Mouse (Mus musculus) forebrain, embryonic 11.5 days (tissue): ENCODE measurements around the gene Col19a1. TPM values are rescaled to one million over a fixed set of nuclear protein-coding genes. Genes with fewer than 3 reads are reported as not detected.
A peak's percentile ranks its signal among the peaks of the same experiment; 100 is the strongest.

Experiments used
- ATAC-seq: fragments of 200-750 bp; cut with Nextera tagmentation; replicated peaks from 2 replicates; pipeline ENCODE4 v1.8.0; 2017; ENCODE audit warnings: moderate TSS enrichment; ENCODE audit not compliant: low FRiP score
- DNase-seq: peaks from one replicate; pipeline ENCODE4 v3.0.0-alpha.2; 2017; ENCODE audit warnings: low spot score
- H3K27ac ChIP-seq: fragments of 300-500 bp; sonication (generic); 2 replicates; pipeline ENCODE4 v1.5.1; 2014; ENCODE audit warnings: low read depth, low read length
- H3K27me3 ChIP-seq: fragments of 300-500 bp; sonication (generic); 2 replicates; pipeline ENCODE4 v1.6.1; 2014; ENCODE audit warnings: mild to moderate bottlenecking, low read length, mixed read lengths; ENCODE audit not compliant: control insufficient read depth, insufficient read depth
- H3K36me3 ChIP-seq: fragments of 300-500 bp; sonication (generic); 2 replicates; pipeline ENCODE4 v1.6.1; 2014; ENCODE audit warnings: mild to moderate bottlenecking, low read length, moderate library complexity, mixed read lengths; ENCODE audit not compliant: control insufficient read depth, insufficient read depth
- H3K4me1 ChIP-seq: fragments of 300-500 bp; sonication (generic); replicated peaks from 2 replicates; pipeline ENCODE4 v1.6.1; 2014; ENCODE audit warnings: low read length, mixed read lengths; ENCODE audit not compliant: control insufficient read depth, insufficient read depth
- H3K4me2 ChIP-seq: fragments of 300-500 bp; sonication (generic); 2 replicates; pipeline ENCODE4 v1.6.1; 2014; ENCODE audit warnings: low read depth, mild to moderate bottlenecking, low read length, moderate library complexity, mixed read lengths; ENCODE audit not compliant: severe bottlenecking
- H3K4me3 ChIP-seq: fragments of 300-500 bp; sonication (generic); 2 replicates; pipeline ENCODE4 v1.5.1; 2014; ENCODE audit warnings: low read depth, low read length
- H3K9ac ChIP-seq: fragments of 300-500 bp; sonication (generic); 2 replicates; pipeline ENCODE4 v1.6.1; 2014; ENCODE audit warnings: low read length
- H3K9me3 ChIP-seq: fragments of 300-500 bp; sonication (generic); 2 replicates; pipeline ENCODE4 v1.6.1; 2016; ENCODE audit warnings: low read length, mixed read lengths; ENCODE audit not compliant: control insufficient read depth
- WGBS: fragments of 180-500 bp; shearing (Covaris S2); extraction: QIAGEN DNeasy Blood & Tissue Kit; methylation state at CpG from one replicate; pipeline ENCODE4 v1.1.7; 2014; 5-methylcytosine and 5-hydroxymethylcytosine counted together
- polyA plus RNA-seq: library from polyadenylated mRNA; unstranded; fragments of >200 nt; fragmentation: Nextera tagmentation; extraction: Ambion mirVana; gene quantifications from 2 replicates; pipeline ENCODE4 v1.2.1, GENCODE M21; 2014

Col19a1 gene
- polyA plus RNA-seq, 1 experiment from 2014 or later: 0.29 TPM

DNA sequence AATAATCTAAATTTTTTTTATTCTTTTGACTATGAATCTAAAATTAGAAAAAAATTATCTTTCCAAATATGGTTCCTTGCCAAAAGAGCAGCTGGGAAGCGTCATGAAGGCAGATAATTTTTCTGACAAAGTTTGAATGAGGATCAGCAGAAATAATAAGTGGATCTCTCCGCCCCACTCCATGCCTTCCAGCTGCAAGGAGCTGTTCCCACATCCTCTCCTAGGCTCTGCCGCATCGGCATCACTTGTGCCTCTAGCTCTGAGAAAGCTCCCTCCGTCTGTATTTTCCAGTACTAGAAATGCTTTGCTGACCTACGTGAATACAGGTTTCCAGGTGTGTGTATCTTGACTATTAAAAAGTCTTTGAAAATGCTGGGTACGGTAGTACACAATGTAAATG, 135.1 kb downstream of the Col19a1 start:
- ATAC-seq: no peak
- Histone ChIP-seq H3K4me3 (no peak overlapping the region), H3K4me2 (no peak overlapping the region), H3K4me1 (no peaks in the 10 kb centered on the region), H3K36me3 (no peaks in the 10 kb centered on the region), H3K9me3 (no peaks in the 10 kb centered on the region), H3K9ac (no peak overlapping the region), H3K27me3 (no peaks in the 10 kb centered on the region), H3K27ac (no peak overlapping the region)
- DNase-seq: no peak
- 77% methylated on average over 7 of the region's 7 CpGs for WGBS

DNA sequence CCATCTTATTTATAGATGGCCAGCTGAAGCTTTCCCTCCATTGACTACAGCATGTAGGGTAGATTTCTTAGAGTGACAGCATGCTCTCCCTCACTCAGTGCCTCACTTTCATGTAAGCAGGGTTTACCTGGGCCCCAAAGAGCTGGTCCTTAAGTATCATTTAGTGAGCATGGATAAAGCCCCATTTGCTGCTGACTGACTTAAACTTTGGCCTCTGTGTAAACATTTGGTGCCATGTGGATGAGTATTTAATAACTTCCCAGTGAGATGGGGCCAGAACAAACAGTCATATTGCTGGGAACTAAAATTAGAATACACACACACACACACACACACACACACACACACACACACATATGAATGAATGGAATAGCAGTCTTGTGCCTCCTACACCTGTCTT, 149.8 kb downstream of the Col19a1 start:
- Histone ChIP-seq H3K4me3 (no peak overlapping the region), H3K9me3 (no peaks in the 10 kb centered on the region), H3K4me2 (no peak overlapping the region), H3K27ac (no peak overlapping the region), H3K27me3 (no peaks in the 10 kb centered on the region), H3K4me1 (no peaks in the 10 kb centered on the region), H3K36me3 (no peaks in the 10 kb centered on the region), H3K9ac (no peak overlapping the region)
- ATAC-seq (no peak), DNase-seq (no peak)

DNA sequence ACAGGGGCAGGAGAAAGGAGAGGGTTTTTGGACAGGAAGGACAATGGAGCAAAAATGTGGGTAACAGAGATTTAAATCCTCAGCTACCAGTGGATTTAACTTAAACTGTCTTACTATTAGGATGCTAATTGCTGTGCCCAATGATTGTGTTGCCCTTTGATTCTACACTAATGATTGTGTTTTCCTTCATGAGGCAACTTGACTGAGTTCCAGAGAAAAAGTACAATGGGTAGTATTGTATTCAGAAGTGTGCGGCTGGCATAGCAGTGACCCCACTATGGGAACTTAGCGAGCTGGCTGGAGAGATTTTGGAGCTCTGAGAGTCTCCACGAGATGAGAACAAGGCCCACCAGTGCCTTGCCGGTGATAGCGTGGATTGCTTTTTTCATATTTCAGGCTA, 159.0 kb downstream of the Col19a1 start:
- H3K36me3 ChIP-seq: no peaks in the 10 kb centered on the region
- H3K27me3 ChIP-seq: no peaks in the 10 kb centered on the region
- H3K9ac ChIP-seq: no peak overlapping the region
- WGBS: 87% methylated on average over 5 of the region's 5 CpGs
- H3K9me3 ChIP-seq: no peaks in the 10 kb centered on the region
- no peak overlapping the region for H3K27ac ChIP-seq
- no peaks in the 10 kb centered on the region for H3K4me1 ChIP-seq
- no peak for ATAC-seq
- DNase-seq: no peak
- H3K4me2 ChIP-seq: no peak overlapping the region
- no peak overlapping the region for H3K4me3 ChIP-seq

DNA sequence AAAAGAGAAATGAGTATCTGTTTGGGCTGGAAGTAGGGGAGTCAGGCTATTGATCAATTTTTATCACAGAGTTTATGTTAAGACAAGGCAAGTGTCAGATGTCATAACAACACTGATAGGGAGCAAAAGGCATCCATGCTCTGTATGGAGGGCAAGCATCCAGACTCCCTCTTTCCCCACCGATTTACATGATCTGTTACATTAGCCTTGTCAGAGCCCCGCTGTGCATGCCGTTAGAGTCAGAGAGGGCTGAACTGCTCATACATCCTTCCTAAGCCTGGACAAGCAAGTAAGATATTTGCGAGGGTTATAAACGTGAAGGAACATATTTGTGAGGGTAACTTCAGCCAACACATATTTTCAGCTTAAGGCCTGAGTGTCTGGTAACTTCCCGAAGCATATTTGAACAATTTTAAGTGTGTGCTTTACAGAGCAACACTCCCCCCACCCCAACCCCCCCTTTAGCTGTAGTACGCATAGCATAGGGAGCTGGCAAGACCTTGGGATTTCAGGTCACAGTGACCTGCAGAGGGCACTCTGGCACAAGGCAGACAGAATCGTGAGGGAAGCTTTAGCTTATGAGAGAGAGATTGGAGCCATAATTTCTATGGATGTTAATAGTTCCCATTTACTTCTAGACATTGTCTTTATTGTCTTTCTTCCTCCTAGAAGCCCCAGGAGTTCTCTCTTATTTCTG, 209.0 kb downstream of the Col19a1 start:
- Histone ChIP-seq H3K4me1 (no peaks in the 10 kb centered on the region), H3K4me2 (no peak overlapping the region), H3K4me3 (no peak overlapping the region), H3K9ac (no peak overlapping the region), H3K9me3 (no peaks in the 10 kb centered on the region), H3K27me3 (no peaks in the 10 kb centered on the region), H3K36me3 (no peaks in the 10 kb centered on the region), H3K27ac (no peak overlapping the region)
- DNase-seq: peak; percentile 56
- no peak for ATAC-seq
- 45% methylated on average over 8 of the region's 8 CpGs for WGBS

DNA sequence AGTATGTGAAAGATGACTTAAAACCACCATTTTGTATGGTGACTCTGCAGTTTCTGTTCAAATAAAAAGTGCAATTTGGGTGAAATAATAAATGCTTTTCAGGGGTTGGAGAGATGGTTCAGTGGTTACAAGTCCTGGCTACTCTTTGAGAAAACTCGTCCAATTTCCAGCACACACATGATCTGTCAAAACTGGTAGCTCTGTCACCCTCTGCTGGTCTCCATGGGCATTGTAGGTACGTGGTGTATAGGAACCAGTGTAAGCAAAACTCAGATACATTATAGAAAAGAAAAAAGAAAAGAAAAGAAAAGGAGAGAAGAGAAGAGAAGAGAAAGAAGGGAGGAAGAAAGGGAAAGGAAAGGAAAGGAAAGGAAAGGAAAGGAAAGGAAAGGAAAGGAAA, 212.4 kb downstream of the Col19a1 start:
- Histone ChIP-seq H3K36me3 (no peaks in the 10 kb centered on the region), H3K27ac (no peak overlapping the region), H3K4me3 (no peak overlapping the region), H3K27me3 (no peaks in the 10 kb centered on the region), H3K4me2 (no peak overlapping the region), H3K9me3 (no peaks in the 10 kb centered on the region), H3K9ac (no peak overlapping the region), H3K4me1 (no peaks in the 10 kb centered on the region)
- 21% methylated on average over 2 of the region's 2 CpGs for WGBS
- ATAC-seq (no peak), DNase-seq (no peak)

DNA sequence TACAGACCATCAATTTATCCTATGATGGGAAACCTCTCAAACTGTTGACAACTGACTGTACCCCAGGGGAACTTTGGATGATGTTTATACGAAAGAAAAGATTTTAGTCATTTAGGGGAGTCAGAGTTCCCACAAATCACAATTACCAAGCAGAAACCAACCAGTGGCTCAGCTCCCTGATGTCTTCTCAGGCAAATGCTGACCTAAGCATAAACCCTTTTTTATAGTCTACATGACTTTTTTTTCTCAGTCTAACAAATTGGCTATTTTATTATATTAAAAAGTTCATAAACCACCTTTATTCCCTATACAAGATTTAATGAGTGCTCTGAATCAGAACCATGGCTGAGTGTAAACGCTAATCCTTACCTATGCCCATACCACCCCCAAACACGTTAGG, 213.6 kb downstream of the Col19a1 start:
- 88% methylated on average over 3 of the region's 3 CpGs for WGBS
- Histone ChIP-seq H3K9me3 (no peaks in the 10 kb centered on the region), H3K4me3 (no peak overlapping the region)

DNA sequence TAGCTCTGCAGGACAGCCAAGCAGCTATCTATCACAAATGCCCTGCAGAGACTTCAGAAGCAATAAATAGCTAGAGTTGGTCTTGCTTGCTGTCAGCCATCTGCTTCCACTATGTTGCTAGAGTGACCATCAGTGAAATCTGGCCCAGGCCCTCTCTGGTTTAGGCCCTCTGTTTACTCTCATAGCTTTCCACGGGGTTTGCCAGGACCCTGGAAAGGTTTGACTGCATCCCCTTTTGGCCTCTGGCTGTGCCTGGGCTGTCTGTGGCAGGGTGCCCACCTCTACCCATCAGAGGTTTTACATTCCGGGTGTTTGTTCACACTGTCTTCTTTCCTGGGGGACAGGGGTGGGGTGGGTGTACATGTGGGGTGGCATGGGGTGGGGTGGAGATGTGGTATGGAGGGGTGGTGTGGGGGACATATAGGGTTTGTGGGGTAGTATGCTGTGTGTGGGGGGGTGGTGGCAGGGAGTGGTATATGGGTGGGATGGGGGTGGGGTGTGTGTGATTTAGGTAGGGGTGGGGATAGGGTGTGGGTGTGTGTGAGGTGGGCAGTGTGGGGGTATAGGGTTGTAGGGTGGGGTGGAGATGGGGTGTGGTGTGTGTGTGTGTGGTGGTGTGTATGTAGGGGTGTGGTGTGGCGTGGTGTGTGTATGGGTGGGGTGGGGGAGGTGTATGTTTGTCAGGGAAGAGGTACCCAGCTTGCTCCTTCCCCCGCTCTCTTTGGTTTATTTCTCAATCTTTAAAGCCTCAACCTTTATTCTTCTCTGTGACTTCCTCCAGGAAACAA, 214.6 kb downstream of the Col19a1 start:
- WGBS: 91% methylated on average over 4 of the region's 4 CpGs
- no peak overlapping the region for H3K4me2 ChIP-seq
- no peaks in the 10 kb centered on the region for H3K27me3 ChIP-seq
- H3K9me3 ChIP-seq: no peaks in the 10 kb centered on the region
- H3K9ac ChIP-seq: no peak overlapping the region
- ATAC-seq (0 out of 2 replicates have a peak, but pooled peaks have one; percentile 56), DNase-seq (no peak)
- H3K36me3 ChIP-seq: no peaks in the 10 kb centered on the region
- H3K4me3 ChIP-seq: no peak overlapping the region
- H3K27ac ChIP-seq: no peak overlapping the region
- no peaks in the 10 kb centered on the region for H3K4me1 ChIP-seq

More for the DNA sequence above, 213.6 kb downstream of the Col19a1 start:
- no peak overlapping the region for H3K9ac ChIP-seq
- H3K4me1 ChIP-seq: no peaks in the 10 kb centered on the region
- DNase-seq (no peak), ATAC-seq (no peak)
- no peak overlapping the region for H3K27ac ChIP-seq
- H3K4me2 ChIP-seq: no peak overlapping the region
- no peaks in the 10 kb centered on the region for H3K27me3 ChIP-seq
- H3K36me3 ChIP-seq: no peaks in the 10 kb centered on the region

DNA sequence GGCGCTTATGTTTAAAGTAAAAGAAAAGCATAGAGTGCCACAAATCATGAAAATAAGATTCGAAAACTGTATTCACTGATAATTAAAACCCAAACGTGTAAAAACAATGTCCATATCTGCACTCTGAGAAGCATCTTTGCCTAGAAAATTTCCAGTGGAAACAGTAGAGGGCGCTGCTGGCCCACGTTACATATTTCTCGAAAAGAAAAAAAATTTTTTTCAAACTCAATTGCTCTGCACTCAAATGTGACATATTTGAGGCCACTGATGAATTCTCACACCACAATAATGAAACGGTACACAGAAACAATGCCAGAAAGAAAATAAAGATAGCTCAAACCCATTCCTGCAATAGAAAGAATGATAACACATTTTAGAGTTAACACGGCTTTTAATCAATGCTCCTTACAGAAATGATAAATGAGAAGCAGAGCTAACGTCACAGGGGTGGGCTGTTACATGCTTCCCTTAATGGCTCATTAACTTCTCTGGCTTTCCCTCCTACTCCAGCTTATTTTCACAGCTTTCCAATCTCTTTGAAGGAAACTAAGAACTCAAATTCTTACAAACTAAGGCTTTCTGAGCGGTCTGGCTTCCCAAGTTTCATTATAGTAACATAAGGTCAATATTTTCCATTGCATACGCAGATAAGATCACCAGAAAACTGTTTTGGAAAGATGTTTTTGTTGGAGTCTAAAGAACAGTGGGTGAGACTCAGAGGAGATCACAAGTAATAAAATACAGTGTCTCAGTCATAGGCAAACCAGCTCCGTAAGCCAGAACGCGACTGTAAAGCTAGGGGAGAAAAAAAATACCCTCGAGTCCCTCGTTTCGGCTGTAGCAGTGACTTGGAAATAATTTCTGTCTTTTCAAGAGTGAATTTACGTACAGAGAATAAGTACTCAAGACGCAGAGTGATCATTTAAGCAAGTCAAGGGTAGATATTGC, 219.4 kb downstream of the Col19a1 start:
- H3K9me3 ChIP-seq: no peaks in the 10 kb centered on the region
- no peaks in the 10 kb centered on the region for H3K36me3 ChIP-seq
- no peaks in the 10 kb centered on the region for H3K27me3 ChIP-seq
- peak; percentile 56 for DNase-seq
- ATAC-seq: no peak
- no peak overlapping the region for H3K4me3 ChIP-seq
- H3K4me1 ChIP-seq: no peaks in the 10 kb centered on the region
- H3K4me2 ChIP-seq: no peak overlapping the region
- no peak overlapping the region for H3K27ac ChIP-seq
- no peak overlapping the region for H3K9ac ChIP-seq
- 56% methylated on average over 19 of the region's 19 CpGs for WGBS
